Mouse (Mus musculus) heart, embryonic 12.5 days (tissue): ENCODE data around the gene Zar1l. TPM values are rescaled to one million over a fixed set of nuclear protein-coding genes. Genes with fewer than 3 reads are reported as not detected.
A peak's percentile ranks its signal among the peaks of the same experiment; 100 is the strongest.

Experiments
- ATAC-seq: fragments of 200-750 bp; cut with Nextera tagmentation; 2 replicates; pipeline ENCODE4 v1.8.0; 2017; ENCODE audit warnings: moderate TSS enrichment, moderate library complexity; ENCODE audit not compliant: insufficient number of reproducible peaks, low FRiP score
- H3K27ac ChIP-seq: fragments of 300-500 bp; sonication (generic); 2 replicates; pipeline ENCODE4 v1.5.1; 2016; ENCODE audit warnings: mild to moderate bottlenecking, moderate library complexity; ENCODE audit not compliant: poor library complexity, severe bottlenecking
- H3K27me3 ChIP-seq: fragments of 300-500 bp; sonication (generic); replicated peaks from 2 replicates; pipeline ENCODE4 v1.6.1; 2016; ENCODE audit warnings: mild to moderate bottlenecking, moderate library complexity
- H3K36me3 ChIP-seq: fragments of 300-500 bp; sonication (generic); 2 replicates; pipeline ENCODE4 v1.6.1; 2016; ENCODE audit warnings: mild to moderate bottlenecking, moderate library complexity
- H3K4me1 ChIP-seq: fragments of 300-500 bp; sonication (generic); replicated peaks from 2 replicates; pipeline ENCODE4 v1.6.1; 2016; ENCODE audit warnings: mild to moderate bottlenecking
- H3K4me2 ChIP-seq: fragments of 300-500 bp; sonication (generic); 2 replicates; pipeline ENCODE4 v1.6.1; 2016; ENCODE audit warnings: mild to moderate bottlenecking, moderate library complexity
- H3K4me3 ChIP-seq: fragments of 300-500 bp; sonication (generic); 2 replicates; pipeline ENCODE4 v1.5.1; 2016; ENCODE audit warnings: mild to moderate bottlenecking
- H3K9ac ChIP-seq: fragments of 300-500 bp; sonication (generic); 2 replicates; pipeline ENCODE4 v1.6.1; 2016; ENCODE audit warnings: mild to moderate bottlenecking, moderate library complexity
- H3K9me3 ChIP-seq: fragments of 300-500 bp; sonication (generic); replicated peaks from 2 replicates; pipeline ENCODE4 v1.6.1; 2016; ENCODE audit warnings: mild to moderate bottlenecking, moderate library complexity
- WGBS: fragments of 180-500 bp; shearing (Covaris S2); methylation state at CpG from one replicate; pipeline ENCODE4 v1.1.7; 2016; 5-methylcytosine and 5-hydroxymethylcytosine counted together
- polyA plus RNA-seq: library from polyadenylated mRNA; unstranded; fragments of >200 nt; fragmentation: Nextera tagmentation; extraction: Ambion mirVana; gene quantifications from 2 replicates; pipeline ENCODE4 v1.2.1, GENCODE M21; 2016

The Zar1l gene
- polyA plus RNA-seq, result not detected in 2 replicates

DNA sequence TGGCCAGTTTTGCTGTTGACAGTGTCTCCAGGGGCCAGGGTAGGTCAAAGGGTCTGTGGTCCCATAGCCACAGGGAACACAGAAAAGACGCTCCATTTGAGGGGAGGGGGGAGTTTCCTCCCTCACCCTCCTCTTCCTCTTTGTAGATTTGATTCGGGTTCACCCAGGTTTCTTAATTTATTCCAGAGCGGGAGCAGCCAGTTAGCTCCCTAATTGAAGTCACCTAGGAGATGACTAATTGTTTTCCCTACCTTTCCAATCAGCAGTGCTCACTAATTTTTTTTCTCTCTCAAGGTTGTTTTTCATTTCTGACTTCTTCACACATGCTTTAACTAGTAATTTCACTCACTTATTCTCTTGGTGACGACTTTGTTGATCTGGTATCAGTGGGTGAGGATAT lies at the start of gene Zar1l:
Zar1l (minus strand) TSS at position 101 of the 400 bp plus-strand sequence.
- H3K27ac ChIP-seq, result no peak within 1 kb of the TSS
- no peak within 1 kb of the TSS for H3K4me3 ChIP-seq
- H3K4me1 ChIP-seq, result peaks cover 6% of the 10 kb centered on the region; the same call in 1 of the 2 replicates
- 56% methylated on average over 4 of the region's 4 CpGs for WGBS
- no peak for ATAC-seq
- H3K9me3 ChIP-seq, result no peaks in the 10 kb centered on the region; the same call in 1 of the 2 replicates
- H3K27me3 ChIP-seq, result no peaks in the 10 kb centered on the region; the same call in 1 of the 2 replicates
- H3K9ac ChIP-seq, result no peak within 1 kb of the TSS
- no peak within 1 kb of the TSS for H3K4me2 ChIP-seq
- no peaks in the 10 kb centered on the region for H3K36me3 ChIP-seq

DNA sequence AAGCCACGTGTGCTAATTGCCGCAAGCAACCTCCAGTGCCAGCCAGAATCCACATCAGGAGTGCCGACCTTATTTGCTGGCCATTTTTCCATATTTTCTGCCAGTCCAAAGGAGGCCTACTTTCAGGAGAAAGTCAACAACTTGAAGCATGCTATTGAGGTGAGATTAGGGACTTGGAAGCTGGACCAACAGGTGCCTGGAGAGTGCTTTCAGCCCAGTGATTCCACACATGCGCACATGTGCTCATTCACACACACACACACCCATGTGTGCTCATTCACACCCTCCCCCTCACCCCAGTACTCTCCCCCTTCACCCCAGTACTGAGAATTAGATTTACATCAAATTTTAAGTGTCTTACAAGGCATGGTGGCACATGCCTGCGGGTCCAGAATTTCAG lies 49.0 kb upstream of the Zar1l start:
- no peak overlapping the region for H3K27ac ChIP-seq
- H3K4me2 ChIP-seq, result no peak overlapping the region
- H3K9me3 ChIP-seq, result no peaks in the 10 kb centered on the region
- 95% methylated on average over 5 of the region's 5 CpGs for WGBS
- H3K9ac ChIP-seq, result no peak overlapping the region
- no peaks in the 10 kb centered on the region for H3K4me1 ChIP-seq
- H3K27me3 ChIP-seq, result no peaks in the 10 kb centered on the region
- peaks cover 74% of the 10 kb centered on the region for H3K36me3 ChIP-seq
- ATAC-seq, result no peak
- no peak overlapping the region for H3K4me3 ChIP-seq

DNA sequence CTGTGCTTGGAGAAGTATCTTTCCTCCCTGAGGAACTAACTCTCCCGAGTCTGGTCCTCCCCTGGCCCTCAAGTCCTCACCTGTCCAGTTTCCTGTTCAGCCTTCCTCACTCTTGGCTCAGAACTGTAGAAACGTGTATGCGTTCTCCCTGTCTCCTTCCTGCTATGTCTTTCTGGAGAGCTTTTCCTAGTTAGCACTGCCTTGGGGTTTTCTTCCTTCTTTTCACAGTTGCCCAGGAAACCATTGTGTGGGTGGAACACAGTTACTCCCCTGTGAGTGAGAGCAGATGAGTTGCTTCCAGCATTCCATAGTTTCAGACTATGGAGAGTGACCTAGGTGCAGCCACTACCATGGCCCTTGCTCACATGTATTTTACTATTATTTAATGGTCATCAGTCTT lies 48.3 kb upstream of the Zar1l start:
- H3K4me2 ChIP-seq, result no peak overlapping the region
- 64% methylated on average over 3 of the region's 3 CpGs for WGBS
- H3K9ac ChIP-seq, result no peak overlapping the region
- no peaks in the 10 kb centered on the region for H3K4me1 ChIP-seq
- no peak overlapping the region for H3K27ac ChIP-seq
- ATAC-seq, result no peak
- no peaks in the 10 kb centered on the region for H3K9me3 ChIP-seq
- peaks cover 78% of the 10 kb centered on the region for H3K36me3 ChIP-seq
- no peaks in the 10 kb centered on the region for H3K27me3 ChIP-seq
- no peak overlapping the region for H3K4me3 ChIP-seq

DNA sequence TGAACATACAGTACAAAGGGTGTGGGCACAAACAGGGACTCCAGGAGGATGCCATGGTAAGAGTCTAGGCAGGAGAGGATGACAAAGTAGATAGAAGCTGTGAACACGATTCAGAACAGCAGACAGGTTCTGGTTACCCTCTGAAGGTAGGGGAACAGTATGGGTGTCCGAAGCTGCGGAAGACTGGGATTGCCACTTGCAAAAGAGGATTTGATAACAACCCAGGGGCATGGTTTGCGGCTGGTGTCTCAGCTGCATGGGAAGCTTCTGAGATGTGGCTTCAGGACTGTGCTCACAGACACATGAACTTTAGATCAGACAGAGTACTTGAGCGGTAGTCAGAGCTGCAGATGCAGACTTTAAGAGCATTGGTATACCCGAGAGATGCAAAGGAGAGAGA lies 46.5 kb upstream of the Zar1l start:
- H3K4me2 ChIP-seq, result no peak overlapping the region
- peaks cover 76% of the 10 kb centered on the region for H3K36me3 ChIP-seq
- no peak overlapping the region for H3K9ac ChIP-seq
- no peaks in the 10 kb centered on the region for H3K9me3 ChIP-seq
- H3K27ac ChIP-seq, result no peak overlapping the region
- H3K27me3 ChIP-seq, result no peaks in the 10 kb centered on the region
- no peak overlapping the region for H3K4me3 ChIP-seq
- no peaks in the 10 kb centered on the region for H3K4me1 ChIP-seq
- ATAC-seq, result no peak
- 87% methylated on average over 6 of the region's 6 CpGs for WGBS

DNA sequence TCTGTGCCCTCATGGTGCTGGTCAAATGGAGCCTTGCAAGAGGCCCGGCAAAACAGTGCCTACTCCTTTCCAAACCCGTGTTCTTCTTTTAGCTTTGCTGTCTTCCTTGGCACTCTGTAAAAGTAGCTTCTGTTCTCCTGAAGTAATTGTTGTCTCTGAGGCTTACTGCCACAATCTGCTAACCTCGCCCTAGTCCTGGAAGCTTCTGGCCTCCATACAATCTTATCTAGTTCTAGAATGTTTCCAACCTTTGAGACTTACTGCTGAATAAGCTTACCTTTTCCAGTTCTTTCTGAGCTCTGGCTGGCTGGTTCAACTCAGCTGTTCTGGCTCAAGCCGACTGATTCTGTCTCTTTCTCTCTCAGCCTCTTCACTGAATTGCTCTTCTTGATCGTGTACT lies 43.8 kb upstream of the Zar1l start:
- no peak overlapping the region for H3K4me3 ChIP-seq
- no peak for ATAC-seq
- WGBS, result 82% methylated on average over 5 of the region's 5 CpGs
- no peak overlapping the region for H3K4me2 ChIP-seq
- H3K27me3 ChIP-seq, result no peaks in the 10 kb centered on the region
- H3K36me3 ChIP-seq, result peaks cover 76% of the 10 kb centered on the region
- H3K27ac ChIP-seq, result no peak overlapping the region
- H3K9ac ChIP-seq, result no peak overlapping the region
- no peaks in the 10 kb centered on the region for H3K4me1 ChIP-seq
- no peaks in the 10 kb centered on the region for H3K9me3 ChIP-seq

DNA sequence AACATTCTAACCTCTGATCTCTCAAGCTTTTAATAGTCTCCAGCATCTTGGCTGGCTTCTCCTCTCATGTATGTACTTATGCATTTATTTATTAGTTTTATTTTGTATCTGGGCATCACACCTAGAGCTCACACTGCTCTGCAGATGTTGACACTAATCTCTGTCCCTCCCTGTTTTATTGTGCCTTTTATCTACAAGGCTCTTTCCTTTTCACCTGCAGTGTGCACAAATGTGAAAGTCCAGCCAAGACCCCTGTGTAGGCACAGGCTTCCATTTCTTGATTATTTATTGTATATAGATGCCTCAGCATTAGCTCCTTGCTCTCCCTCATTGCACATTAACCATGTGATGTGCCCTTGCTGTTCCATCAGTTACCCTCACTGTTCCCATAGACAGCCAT lies 43.4 kb upstream of the Zar1l start:
- no peaks in the 10 kb centered on the region for H3K27me3 ChIP-seq
- H3K36me3 ChIP-seq, result peaks cover 74% of the 10 kb centered on the region
- no peak overlapping the region for H3K27ac ChIP-seq
- H3K9ac ChIP-seq, result no peak overlapping the region
- no peak for ATAC-seq
- H3K4me3 ChIP-seq, result no peak overlapping the region
- H3K4me2 ChIP-seq, result no peak overlapping the region
- H3K9me3 ChIP-seq, result no peaks in the 10 kb centered on the region
- no peaks in the 10 kb centered on the region for H3K4me1 ChIP-seq

DNA sequence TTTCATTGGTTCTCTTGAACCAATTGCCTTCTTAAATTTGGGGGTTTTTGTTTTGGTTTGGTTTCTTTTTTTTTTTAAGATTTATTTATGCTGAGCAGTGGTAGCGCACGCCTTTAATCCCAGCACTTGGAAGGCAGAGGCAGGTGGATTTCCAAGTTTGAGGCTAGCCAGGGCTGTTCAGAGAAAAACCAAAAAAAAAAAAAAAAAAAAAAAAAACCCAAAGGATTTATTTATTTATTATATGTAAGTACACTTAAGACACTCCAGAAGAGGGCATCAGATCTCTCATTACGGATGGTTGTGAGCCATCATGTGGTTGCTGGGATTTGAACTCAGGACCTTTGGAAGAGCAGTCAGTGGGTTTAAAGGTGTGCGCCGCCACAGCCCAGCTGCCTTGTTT lies 42.9 kb upstream of the Zar1l start:
- H3K4me3 ChIP-seq, result no peak overlapping the region
- H3K4me2 ChIP-seq, result no peak overlapping the region
- peaks cover 71% of the 10 kb centered on the region for H3K36me3 ChIP-seq
- H3K9ac ChIP-seq, result no peak overlapping the region
- no peaks in the 10 kb centered on the region for H3K27me3 ChIP-seq
- no peak for ATAC-seq
- H3K27ac ChIP-seq, result no peak overlapping the region
- no peaks in the 10 kb centered on the region for H3K4me1 ChIP-seq
- WGBS, result 94% methylated on average over 5 of the region's 5 CpGs
- no peaks in the 10 kb centered on the region for H3K9me3 ChIP-seq

DNA sequence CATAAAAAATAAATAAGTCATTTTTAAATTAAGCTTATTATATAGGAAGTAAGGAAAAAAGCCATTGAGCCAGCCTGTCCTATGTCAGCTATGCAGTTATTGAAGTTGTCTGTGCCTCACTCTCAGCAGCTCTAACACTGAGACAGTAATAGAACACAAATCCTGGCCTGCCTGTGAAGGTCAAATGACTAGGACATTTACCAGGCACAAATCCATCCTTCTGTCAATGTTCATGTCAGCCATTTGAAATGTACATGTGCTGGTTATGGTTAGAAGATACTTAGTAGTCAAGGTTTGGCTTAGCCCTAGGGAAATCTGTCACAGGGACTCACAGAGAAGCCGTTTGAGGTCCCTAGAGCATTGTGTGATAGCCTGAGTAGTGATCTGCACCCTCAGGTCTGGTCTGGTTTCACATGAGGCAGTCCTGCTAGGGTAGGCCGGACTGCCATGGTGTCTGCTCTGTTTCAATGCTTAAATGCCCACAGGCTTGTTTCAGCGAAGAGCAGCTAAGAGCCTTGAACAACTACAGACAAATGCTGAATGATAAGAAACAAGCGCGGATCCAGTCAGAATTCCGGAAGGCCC lies 41.6 kb upstream of the Zar1l start:
- Histone ChIP-seq H3K27ac (peak overlapping the region; percentile 71), H3K9me3 (no peaks in the 10 kb centered on the region), H3K27me3 (no peaks in the 10 kb centered on the region), H3K4me2 (no peak overlapping the region), H3K9ac (no peak overlapping the region), H3K36me3 (peaks cover 71% of the 10 kb centered on the region), H3K4me3 (no peak overlapping the region), H3K4me1 (no peaks in the 10 kb centered on the region)
- WGBS, result 58% methylated on average over 6 of the region's 6 CpGs
- ATAC-seq, result no peak

DNA sequence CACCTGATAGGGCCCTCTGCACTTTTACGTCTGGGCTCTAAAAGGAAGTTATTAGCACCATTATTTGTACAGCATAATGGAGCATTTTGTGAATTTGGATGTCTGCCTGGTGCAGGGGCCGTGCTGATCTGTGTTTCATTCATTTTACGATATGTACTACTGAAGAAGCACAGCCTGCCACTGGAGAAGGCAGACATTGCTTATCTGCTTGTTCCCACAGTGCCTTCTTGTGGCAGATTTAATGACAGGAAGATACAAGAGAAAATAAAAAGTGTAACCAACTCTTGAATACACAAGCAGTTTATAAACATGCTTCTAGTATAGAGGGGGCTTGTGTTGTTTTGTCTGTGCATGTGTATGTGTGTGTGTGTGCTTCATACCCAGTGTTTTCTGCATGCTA lies 33.7 kb upstream of the Zar1l start:
- no peak for ATAC-seq
- no peak overlapping the region for H3K27ac ChIP-seq
- H3K4me3 ChIP-seq, result no peak overlapping the region
- H3K4me2 ChIP-seq, result no peak overlapping the region
- no peaks in the 10 kb centered on the region for H3K27me3 ChIP-seq
- H3K9ac ChIP-seq, result no peak overlapping the region
- H3K36me3 ChIP-seq, result peaks cover 65% of the 10 kb centered on the region
- H3K9me3 ChIP-seq, result no peaks in the 10 kb centered on the region
- H3K4me1 ChIP-seq, result no peaks in the 10 kb centered on the region
- WGBS, result 75% methylated on average over 3 of the region's 3 CpGs

DNA sequence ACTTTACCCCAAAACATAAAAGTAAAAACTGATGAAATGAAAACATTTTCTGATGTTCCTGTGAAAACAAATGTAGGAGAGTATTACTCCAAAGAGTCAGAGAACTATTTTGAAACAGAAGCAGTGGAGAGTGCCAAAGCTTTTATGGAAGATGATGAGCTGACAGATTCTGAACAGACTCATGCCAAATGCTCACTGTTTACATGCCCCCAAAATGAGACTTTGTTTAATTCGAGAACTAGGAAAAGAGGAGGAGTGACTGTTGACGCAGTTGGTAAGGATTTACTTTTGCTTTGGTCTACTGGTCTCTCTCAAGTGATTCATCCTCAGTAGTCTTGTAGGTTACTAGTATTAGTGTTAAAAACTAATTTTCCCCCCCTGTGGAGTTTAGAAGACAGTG lies 25.2 kb upstream of the Zar1l start:
- H3K9me3 ChIP-seq, result no peaks in the 10 kb centered on the region
- H3K27me3 ChIP-seq, result no peaks in the 10 kb centered on the region
- H3K9ac ChIP-seq, result no peak overlapping the region
- no peak for ATAC-seq
- H3K4me3 ChIP-seq, result no peak overlapping the region
- no peak overlapping the region for H3K27ac ChIP-seq
- WGBS, result 94% methylated on average over 2 of the region's 2 CpGs
- no peak overlapping the region for H3K4me2 ChIP-seq
- H3K4me1 ChIP-seq, result no peaks in the 10 kb centered on the region
- peaks cover 26% of the 10 kb centered on the region for H3K36me3 ChIP-seq

DNA sequence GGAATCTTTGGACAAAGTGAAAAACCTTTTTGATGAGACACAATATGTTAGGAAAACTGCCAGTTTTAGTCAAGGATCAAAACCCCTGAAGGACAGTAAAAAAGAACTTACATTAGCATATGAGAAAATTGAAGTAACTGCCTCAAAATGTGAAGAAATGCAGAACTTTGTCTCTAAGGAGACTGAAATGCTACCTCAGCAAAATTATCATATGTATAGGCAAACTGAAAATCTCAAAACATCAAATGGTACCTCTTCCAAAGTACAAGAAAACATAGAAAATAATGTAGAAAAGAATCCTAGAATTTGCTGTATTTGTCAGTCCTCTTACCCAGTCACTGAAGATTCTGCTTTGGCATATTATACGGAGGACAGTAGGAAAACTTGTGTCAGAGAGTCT lies 23.3 kb upstream of the Zar1l start:
- H3K9me3 ChIP-seq, result no peaks in the 10 kb centered on the region
- H3K4me3 ChIP-seq, result no peak overlapping the region
- H3K4me2 ChIP-seq, result no peak overlapping the region
- H3K27ac ChIP-seq, result no peak overlapping the region
- no peaks in the 10 kb centered on the region for H3K27me3 ChIP-seq
- peaks cover 37% of the 10 kb centered on the region for H3K36me3 ChIP-seq
- no peak for ATAC-seq
- H3K9ac ChIP-seq, result no peak overlapping the region
- WGBS, result 98% methylated on average over 1 of the region's 1 CpGs
- no peaks in the 10 kb centered on the region for H3K4me1 ChIP-seq

DNA sequence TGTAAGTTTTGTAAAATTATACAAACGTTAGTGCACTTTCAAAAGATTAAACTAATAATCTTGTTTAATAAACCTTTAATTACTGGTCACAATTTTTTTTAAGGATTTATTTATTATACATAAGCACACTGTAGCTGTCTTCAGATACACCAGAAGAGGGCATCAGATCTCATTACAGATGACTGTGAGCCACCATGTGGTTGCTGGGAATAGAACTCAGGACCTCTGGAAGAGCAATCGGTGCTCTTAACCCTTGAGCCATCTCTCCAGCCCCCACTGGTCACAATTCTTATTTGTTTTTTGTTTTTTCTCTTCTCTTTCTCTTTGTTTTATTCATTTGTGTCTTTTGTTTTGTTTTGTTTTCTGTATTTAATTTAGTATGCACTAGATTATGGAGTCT lies 7.3 kb upstream of the Zar1l start:
- WGBS, result 77% methylated on average over 2 of the region's 2 CpGs
- no peak overlapping the region for H3K4me2 ChIP-seq
- H3K4me3 ChIP-seq, result no peak overlapping the region
- no peaks in the 10 kb centered on the region for H3K9me3 ChIP-seq
- H3K36me3 ChIP-seq, result peaks cover 10% of the 10 kb centered on the region
- H3K27me3 ChIP-seq, result no peaks in the 10 kb centered on the region
- no peak for ATAC-seq
- no peak overlapping the region for H3K9ac ChIP-seq
- H3K4me1 ChIP-seq, result peaks cover 11% of the 10 kb centered on the region
- no peak overlapping the region for H3K27ac ChIP-seq
